Mouse (Mus musculus) kidney, adult 9 months (tissue): Measurements from ENCODE around the gene Commd8.
"Not testable (repeated sequence)": the region's sequence is repeated elsewhere in the genome, so short reads cannot be mapped to it uniquely, and the experiment has no call there.

ENCODE experiments used
- DNase-seq: peaks from one replicate; pipeline ENCODE4 v3.0.0; 2022

The Commd8 gene

GRCm38 (mm10) chr5:72164386-72164785 lies 3.6 kb downstream of the Commd8 start:
- DNase-seq: no peak

- no peak for DNase-seq
These were observed 5.1 kb downstream of the Commd8 start for GRCm38 (mm10) chr5:72162855-72163254.

- no peak for DNase-seq
These were observed 7.1 kb downstream of the Commd8 start for GRCm38 (mm10) chr5:72160781-72161485.

- DNase-seq: no peak
These were observed 8.5 kb downstream of the Commd8 start for GRCm38 (mm10) chr5:72159537-72159936.

- no peak for DNase-seq
These were observed 9.3 kb downstream of the Commd8 start for GRCm38 (mm10) chr5:72158667-72159066.

GRCm38 (mm10) chr5:72156598-72156997 lies 11.4 kb downstream of the Commd8 start:
- no peak for DNase-seq

- DNase-seq: not testable (repeated sequence)
These were observed 12.3 kb downstream of the Commd8 start for GRCm38 (mm10) chr5:72155686-72156085.

- no peak for DNase-seq
These were observed 17.1 kb downstream of the Commd8 start for GRCm38 (mm10) chr5:72150870-72151269.

- no peak for DNase-seq
These were observed 19.3 kb downstream of the Commd8 start for GRCm38 (mm10) chr5:72148679-72149078.

- DNase-seq: no peak
These were observed 28.4 kb downstream of the Commd8 start for GRCm38 (mm10) chr5:72139619-72140018.

GRCm38 (mm10) chr5:72138256-72138655 lies 29.7 kb downstream of the Commd8 start:
- no peak for DNase-seq

- no peak for DNase-seq
These were observed 34.1 kb downstream of the Commd8 start for GRCm38 (mm10) chr5:72133906-72134305.

GRCm38 (mm10) chr5:72126681-72127080 lies 41.3 kb downstream of the Commd8 start:
- DNase-seq: no peak

GRCm38 (mm10) chr5:72122414-72123037 lies 45.5 kb downstream of the Commd8 start:
- DNase-seq: no peak
